Comparison of ENCODE assay signal across 10 mouse cellular contexts in the genomic region with DNA sequence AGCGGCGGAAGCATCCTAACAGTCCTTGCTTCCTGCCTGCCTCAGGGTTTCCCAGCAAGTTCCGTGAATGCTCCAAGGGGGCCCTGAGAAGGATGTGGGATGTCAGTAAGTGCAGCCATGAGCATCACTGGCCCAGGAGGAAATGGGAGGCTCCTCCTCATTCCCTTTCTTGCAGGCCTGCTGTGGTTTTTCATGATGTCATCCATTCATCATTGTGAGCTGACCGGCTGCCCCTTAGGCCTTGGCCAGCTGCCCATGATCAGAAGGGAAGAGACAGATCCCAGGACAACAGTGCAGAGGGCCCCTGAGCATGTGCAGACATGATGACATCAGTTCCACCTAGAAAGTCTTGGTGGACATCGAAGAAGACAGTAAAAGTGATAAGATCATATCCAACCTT. TPM values are rescaled to one million over a fixed set of nuclear protein-coding genes. Genes with fewer than 3 reads are reported as not detected.
A peak's percentile ranks its signal among the peaks of the same experiment; 100 is the strongest.
DNase-seq lines count a peak whose midpoint lies in the region; ATAC-seq and TF ChIP-seq lines count a peak whose summit lies in the region.
"Had no signal": no experiment of that assay in that cellular context is flagged by ENCODE, and none has a peak within 500 bp of the region (broad histone marks: within the 10 kb centered on the region; RNA-seq: fewer than 3 reads in every experiment).

A gene (plus strand): TSS at position 262 of the 400 bp plus-strand sequence.

- H3K27me3 ChIP-seq in intestine, embryonic 15.5 days (replicated peaks): no peaks in the 10 kb centered on the region
- H3K27me3 ChIP-seq in myocyte (ENCODE audit: control insufficient read depth, insufficient read depth, insufficient read length): no peaks in the 10 kb centered on the region

- DNase-seq in left cerebral cortex, postnatal 4 days: peak; percentile 32
- DNase-seq in left cerebral cortex, adult 8-10 months (ENCODE audit: low spot score in 2 of 2): no peak
- DNase-seq in adrenal gland, postnatal 4 days (ENCODE audit: low spot score in 2 of 2): peak; percentile 5 to 47
- no peak for DNase-seq in thymus, postnatal 25 days
- no peak for DNase-seq in ovary, postnatal 14 days (ENCODE audit: low spot score)
- no peak for DNase-seq in left cerebral cortex, adult 2 months (ENCODE audit: extremely low spot score in 1 of 2, low spot score in 2 of 2)

- H3K4me2 ChIP-seq in intestine, embryonic 15.5 days (replicated peaks): no peak within 1 kb of the TSS
- H3K4me2 ChIP-seq in myocyte (ENCODE audit: low read depth): peak within 1 kb of the TSS; percentile 74

- intact Hi-C loops in left cerebral cortex, postnatal 4 days (cut with DNase I): no loop called here
- intact Hi-C loops in left cerebral cortex, adult 2 months (cut with DNase I): no loop called here

- no peak within 1 kb of the TSS for H3ac ChIP-seq in myocyte (ENCODE audit: control insufficient read depth, insufficient read length)

- TF ChIP-seq CTCF in left cerebral cortex, adult 2 months (IDR thresholded peaks at IDR 0.05): no peak

- no peak within 1 kb of the TSS for H3K27ac ChIP-seq in intestine, embryonic 15.5 days
- H3K27ac ChIP-seq in left cerebral cortex, adult 2 months: no peak within 1 kb of the TSS

- TF ChIP-seq POLR2A in myocyte (IDR thresholded peaks at IDR 0.05; ENCODE audit: insufficient read length, low read depth): peak; percentile 23

- 0 out of 2 replicates have a peak, but pooled peaks cover 5% of the 10 kb centered on the region for H3K4me1 ChIP-seq in intestine, embryonic 15.5 days (replicated peaks)

- no peak within 1 kb of the TSS for H3K9ac ChIP-seq in intestine, embryonic 15.5 days

- H3K9me3 ChIP-seq in intestine, embryonic 15.5 days: no peaks in the 10 kb centered on the region

- H3K36me3 ChIP-seq in intestine, embryonic 15.5 days: no peaks in the 10 kb centered on the region
- H3K36me3 ChIP-seq in myocyte (ENCODE audit: control insufficient read depth, insufficient read depth): no peaks in the 10 kb centered on the region

- peak; percentile 55; the same call in 1 of the 2 replicates for ATAC-seq in intestine, embryonic 15.5 days

- H3K79me2 ChIP-seq in myocyte (ENCODE audit: control insufficient read depth, insufficient read depth): no peaks in the 10 kb centered on the region

- no peak within 1 kb of the TSS for H3K4me3 ChIP-seq in intestine, embryonic 15.5 days (replicated peaks)
- peak within 1 kb of the TSS; percentile 3 for H3K4me3 ChIP-seq in myocyte
- H3K4me3 ChIP-seq in left cerebral cortex, adult 2 months: no peak within 1 kb of the TSS
- H3K4me3 ChIP-seq: erythroblast, embryonic 14.5 days had no signal

- WGBS in intestine, embryonic 15.5 days: 53% methylated on average over 5 of the region's 5 CpGs

TF ChIP-seq in myocyte, 11 proteins besides CTCF, POLR2A, EP300 and RAD21:
- peak in 1 of 3 experiments; percentile 23 for TF ChIP-seq MYOG (IDR thresholded peaks at IDR 0.05; ENCODE audit: control insufficient read depth in 1 of 3, insufficient read depth in 1 of 3, insufficient read length in 2 of 3, low read depth in 2 of 3)
- no peak for TF ChIP-seq CEBPB (IDR thresholded peaks at IDR 0.05; ENCODE audit: insufficient read depth, poor library complexity, severe bottlenecking)
- TF ChIP-seq E2F4 (IDR thresholded peaks at IDR 0.05; ENCODE audit: insufficient read depth): no peak
- TF ChIP-seq REST (IDR thresholded peaks at IDR 0.05; ENCODE audit: insufficient read depth, insufficient read length): no peak
- no peak for TF ChIP-seq MAX (IDR thresholded peaks at IDR 0.05; ENCODE audit: low read depth)
- TF ChIP-seq TCF12 (IDR thresholded peaks at IDR 0.05; ENCODE audit: insufficient read depth, poor library complexity, severe bottlenecking): no peak
- TF ChIP-seq MYOD1 (IDR thresholded peaks at IDR 0.05; ENCODE audit: control insufficient read depth in 1 of 3, insufficient read length in 2 of 3, low read depth in 2 of 3): no peak
- TF ChIP-seq USF1 (IDR thresholded peaks at IDR 0.05; ENCODE audit: low read depth): no peak
- peak; percentile 34 for TF ChIP-seq POLR2AphosphoS2 (IDR thresholded peaks at IDR 0.05; ENCODE audit: insufficient read length, low read depth)
- no peak for TF ChIP-seq TCF3 (IDR thresholded peaks at IDR 0.05; ENCODE audit: insufficient read length, low read depth)
- no peak for TF ChIP-seq SRF (IDR thresholded peaks at IDR 0.05; ENCODE audit: control insufficient read depth, insufficient read length, low read depth)

RNA-seq across cellular contexts. Expression of the gene that starts here (rescaled TPM):
- total RNA-seq in left cerebral cortex, postnatal 4 days (2021): not detected
- not detected for total RNA-seq in left cerebral cortex, adult 8-10 months (2022)
- total RNA-seq in adrenal gland, postnatal 4 days (2021): under 1 TPM in 1 of 2 experiments, not detected in 1; 0.22 TPM
- not detected in 2 replicates for polyA plus RNA-seq in intestine, embryonic 15.5 days (2015; fragmentation: Nextera tagmentation; extraction: Ambion mirVana)
- polyA plus RNA-seq in myocyte (2012; fragmentation: generic; extraction: Trizol): 0.47 TPM
- not detected for total RNA-seq in left cerebral cortex, adult 2 months (2021)
- polyA plus RNA-seq: erythroblast, embryonic 14.5 days; liver, embryonic 16.5 days had no signal

Comparison
In these comparisons a context has a peak if more than half of its experiments do, and no peak if none do; other contexts are left out.
1. Peak in DNase-seq in left cerebral cortex, postnatal 4 days; RNA of the gene not detected or under 1 TPM.
2. Peak in DNase-seq in adrenal gland, postnatal 4 days; RNA of the gene not detected or under 1 TPM.
3. Peak in ATAC-seq in intestine, embryonic 15.5 days; RNA of the gene not detected or under 1 TPM.